Comparison of ENCODE assay signal across 21 mouse cellular contexts in the genomic region with DNA sequence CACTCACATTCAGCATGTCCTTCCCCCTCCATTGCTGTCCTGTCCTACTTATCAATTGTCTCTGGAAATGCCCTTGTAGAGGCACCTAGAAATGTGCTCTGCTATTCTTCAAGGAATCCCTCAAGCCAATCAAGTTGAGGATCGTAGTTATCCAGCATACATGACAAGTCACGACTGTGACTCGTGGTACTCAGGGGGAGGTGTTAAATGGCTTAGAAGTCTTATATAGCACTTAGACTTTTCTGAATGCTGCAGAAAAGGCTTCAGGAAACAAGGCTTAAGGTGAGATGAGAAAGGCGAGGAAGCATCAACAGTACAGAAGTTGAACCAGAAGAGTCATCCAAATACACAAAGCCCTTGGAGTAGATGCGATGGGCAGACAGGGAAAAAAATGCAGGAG.
A peak's percentile ranks its signal among the peaks of the same experiment; 100 is the strongest.
DNase-seq lines count a peak whose midpoint lies in the region; ATAC-seq and TF ChIP-seq lines count a peak whose summit lies in the region.
"Had no signal": no experiment of that assay in that cellular context is flagged by ENCODE, and none has a peak within 500 bp of the region (broad histone marks: within the 10 kb centered on the region; RNA-seq: fewer than 3 reads in every experiment).

No protein-coding gene starts in this region.

- WGBS in forebrain, embryonic 10.5 days: 92% methylated on average over 5 of the region's 5 CpGs
- 91% methylated on average over 5 of the region's 5 CpGs for WGBS in forebrain, postnatal 0 days
- WGBS in liver, adult 2 months: 90% methylated on average over 5 of the region's 5 CpGs
- WGBS in liver, embryonic 14.5 days (ENCODE audit: insufficient replicate concordance): 46% methylated on average over 5 of the region's 5 CpGs

- H3K27me3 ChIP-seq in forebrain, embryonic 10.5 days (ENCODE audit: poor library complexity, severe bottlenecking): 0 out of 2 replicates have a peak, but pooled peaks cover 4% of the 10 kb centered on the region
- no peaks in the 10 kb centered on the region for H3K27me3 ChIP-seq in forebrain, postnatal 0 days (ENCODE audit: insufficient read depth, low read length)
- H3K27me3 ChIP-seq in liver, adult 2 months (ENCODE audit: control insufficient read depth, insufficient read depth, low read length): peaks cover 2% of the 10 kb centered on the region; the same call in 1 of the 2 replicates
- H3K27me3 ChIP-seq in liver, embryonic 14.5 days (ENCODE audit: control insufficient read depth, insufficient read depth, low read length): no peaks in the 10 kb centered on the region
- H3K27me3 ChIP-seq: embryonic facial prominence, embryonic 13.5 days; forebrain, embryonic 13.5 days; hindbrain, embryonic 13.5 days had no signal

- H3K36me3 ChIP-seq in forebrain, embryonic 10.5 days (replicated peaks): no peaks in the 10 kb centered on the region
- no peaks in the 10 kb centered on the region for H3K36me3 ChIP-seq in forebrain, postnatal 0 days (ENCODE audit: insufficient read depth)
- H3K36me3 ChIP-seq in liver, adult 2 months (ENCODE audit: control insufficient read depth, insufficient read depth, low read length): no peaks in the 10 kb centered on the region
- H3K36me3 ChIP-seq in liver, embryonic 14.5 days (replicated peaks; ENCODE audit: control insufficient read depth, insufficient read depth, low read depth): no peaks in the 10 kb centered on the region
- H3K36me3 ChIP-seq: embryonic facial prominence, embryonic 13.5 days; G1E; heart, embryonic 15.5 days; hindbrain, embryonic 13.5 days had no signal

- no peaks in the 10 kb centered on the region for H3K9me3 ChIP-seq in forebrain, embryonic 10.5 days
- H3K9me3 ChIP-seq in forebrain, postnatal 0 days (ENCODE audit: low read length): no peaks in the 10 kb centered on the region
- no peaks in the 10 kb centered on the region for H3K9me3 ChIP-seq in liver, embryonic 14.5 days (ENCODE audit: control insufficient read depth, low read length)
- H3K9me3 ChIP-seq: embryonic facial prominence, embryonic 13.5 days; forebrain, embryonic 13.5 days; G1E; heart, embryonic 15.5 days; hindbrain, embryonic 13.5 days had no signal

- no peak overlapping the region for H3K9ac ChIP-seq in forebrain, postnatal 0 days
- H3K9ac ChIP-seq in liver, adult 2 months (ENCODE audit: low read depth, low read length): no peak overlapping the region
- H3K9ac ChIP-seq in liver, embryonic 14.5 days (replicated peaks): no peak overlapping the region; the same call in 1 of the 2 replicates
- H3K9ac ChIP-seq: embryonic facial prominence, embryonic 13.5 days; forebrain, embryonic 13.5 days; heart, embryonic 15.5 days; hindbrain, embryonic 13.5 days had no signal

- no peak overlapping the region for H3K4me2 ChIP-seq in forebrain, postnatal 0 days (ENCODE audit: low read depth)
- peak overlapping the region; percentile 61 for H3K4me2 ChIP-seq in liver, embryonic 14.5 days (ENCODE audit: low read depth)
- H3K4me2 ChIP-seq: embryonic facial prominence, embryonic 13.5 days; forebrain, embryonic 13.5 days; heart, embryonic 15.5 days; hindbrain, embryonic 13.5 days had no signal

- H3K79me2 ChIP-seq in liver, adult 2 months (ENCODE audit: control insufficient read depth, insufficient read depth, low read length): no peaks in the 10 kb centered on the region

- TF ChIP-seq POLR2A in liver, adult 2 months (IDR thresholded peaks at IDR 0.05; ENCODE audit: extremely low read depth, insufficient read depth, low read length): no peak

- H3K4me1 ChIP-seq in forebrain, embryonic 10.5 days: no peaks in the 10 kb centered on the region
- no peaks in the 10 kb centered on the region for H3K4me1 ChIP-seq in forebrain, postnatal 0 days (ENCODE audit: insufficient read depth)
- no peaks in the 10 kb centered on the region for H3K4me1 ChIP-seq in liver, adult 2 months (ENCODE audit: control insufficient read depth, insufficient read depth, low read length)
- peaks cover 19 to 37% of the 10 kb centered on the region in 2 experiments for H3K4me1 ChIP-seq in liver, embryonic 14.5 days (replicated peaks; ENCODE audit: control insufficient read depth in 2 of 2, insufficient read depth in 2 of 2, low read length in 1 of 2)
- H3K4me1 ChIP-seq: embryonic facial prominence, embryonic 13.5 days; hindbrain, embryonic 13.5 days had no signal

- 0 out of 2 replicates have a peak overlapping the region, but pooled peaks have one; percentile 3 for H3K27ac ChIP-seq in forebrain, embryonic 10.5 days
- no peak overlapping the region for H3K27ac ChIP-seq in forebrain, postnatal 0 days (ENCODE audit: low read depth, low read length)
- H3K27ac ChIP-seq in liver, adult 2 months (replicated peaks; ENCODE audit: insufficient read depth, low read depth, low read length): 0 out of 2 replicates have a peak overlapping the region, but pooled peaks have one; percentile 39
- peak overlapping the region; percentile 65 for H3K27ac ChIP-seq in liver, embryonic 14.5 days
- H3K27ac ChIP-seq: embryonic facial prominence, embryonic 13.5 days; forebrain, embryonic 13.5 days; heart, embryonic 15.5 days; hindbrain, embryonic 13.5 days; hindbrain, postnatal 0 days had no signal

- no peak overlapping the region for H3K4me3 ChIP-seq in forebrain, embryonic 10.5 days
- H3K4me3 ChIP-seq in forebrain, postnatal 0 days (ENCODE audit: low read depth, low read length): no peak overlapping the region
- H3K4me3 ChIP-seq in liver, adult 2 months (ENCODE audit: insufficient read depth, low read depth, low read length): no peak overlapping the region
- H3K4me3 ChIP-seq in liver, embryonic 14.5 days (ENCODE audit: insufficient read depth in 1 of 2, low read depth in 2 of 2, low read length in 2 of 2): no peak overlapping the region
- H3K4me3 ChIP-seq: embryonic facial prominence, embryonic 13.5 days; forebrain, embryonic 13.5 days; heart, embryonic 15.5 days; hindbrain, embryonic 13.5 days had no signal

- DNase-seq in forebrain, embryonic 10.5 days (ENCODE audit: extremely low spot score, low spot score): no peak
- DNase-seq in forebrain, postnatal 0 days: no peak
- DNase-seq in liver, adult 2 months (ENCODE audit: extremely low read depth, low read depth, low spot score): no peak
- DNase-seq in liver: no peak
- DNase-seq in liver, embryonic 14.5 days (ENCODE audit: low read depth in 3 of 3, low spot score in 3 of 3): no peak
- no peak for DNase-seq in thymus, adult 18-20 months
- DNase-seq in thymus, postnatal 0 days (ENCODE audit: low spot score): no peak
- DNase-seq: adrenal gland, postnatal 10 days; B cell, adult 2 months; cerebellum, adult 18-20 months; cerebellum, adult 9-11 months; cerebellum, postnatal 36 days; gastrocnemius, postnatal 14 days; heart, postnatal 14 days had no signal

- ATAC-seq in forebrain, postnatal 0 days: no peak
- ATAC-seq in liver, embryonic 14.5 days (ENCODE audit: insufficient read depth): no peak
- ATAC-seq: CD4-positive, CD25-positive, alpha-beta regulatory T cell, adult 4 months; forebrain, embryonic 13.5 days; hindbrain, postnatal 0 days had no signal

- TF ChIP-seq CTCF in forebrain, postnatal 0 days (IDR thresholded peaks at IDR 0.05; ENCODE audit: low read depth): no peak
- TF ChIP-seq CTCF in liver, adult 2 months (IDR thresholded peaks at IDR 0.05; ENCODE audit: low read depth, low read length): no peak
- TF ChIP-seq CTCF in liver, embryonic 14.5 days (IDR thresholded peaks at IDR 0.05; ENCODE audit: low read depth): no peak

- no peak for TF ChIP-seq EP300 in liver, embryonic 14.5 days (IDR thresholded peaks at IDR 0.05; ENCODE audit: low read depth)
